Mouse (Mus musculus): ENCODE data around the gene Snx4.

Snx4 gene

DNA sequence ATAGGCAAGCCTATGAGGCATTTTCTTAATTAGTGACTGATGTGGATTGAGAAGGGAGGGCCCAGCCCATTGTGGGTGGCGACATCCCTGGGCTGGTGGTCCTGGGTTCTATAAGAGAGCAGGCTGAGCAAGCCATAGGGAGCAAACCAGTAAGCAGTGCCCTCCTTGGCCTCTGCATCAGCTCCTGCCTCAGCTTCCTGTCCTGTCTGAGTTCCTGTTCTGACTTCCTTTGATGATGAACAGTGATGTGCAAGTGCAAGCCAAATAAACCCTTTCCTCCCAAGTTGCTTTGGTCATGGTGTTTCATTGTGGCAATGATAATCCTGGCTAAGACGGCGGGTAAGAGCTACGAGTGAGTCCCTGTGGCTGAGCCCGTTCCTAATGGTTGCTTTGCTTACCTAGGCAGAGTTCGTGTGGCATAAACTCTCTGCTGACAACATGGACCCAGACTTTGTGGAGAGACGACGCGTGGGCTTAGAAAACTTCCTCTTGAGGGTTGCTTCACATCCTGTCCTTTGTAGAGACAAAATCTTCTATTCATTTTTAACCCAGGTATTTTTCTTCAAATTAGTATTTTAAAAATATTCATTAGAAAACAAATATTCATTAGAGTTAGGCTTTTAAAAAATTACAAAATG is 16.5 kb downstream of the Snx4 start:
- no peak for DNase-seq (ENCODE audit: low read depth, low spot score)

DNA sequence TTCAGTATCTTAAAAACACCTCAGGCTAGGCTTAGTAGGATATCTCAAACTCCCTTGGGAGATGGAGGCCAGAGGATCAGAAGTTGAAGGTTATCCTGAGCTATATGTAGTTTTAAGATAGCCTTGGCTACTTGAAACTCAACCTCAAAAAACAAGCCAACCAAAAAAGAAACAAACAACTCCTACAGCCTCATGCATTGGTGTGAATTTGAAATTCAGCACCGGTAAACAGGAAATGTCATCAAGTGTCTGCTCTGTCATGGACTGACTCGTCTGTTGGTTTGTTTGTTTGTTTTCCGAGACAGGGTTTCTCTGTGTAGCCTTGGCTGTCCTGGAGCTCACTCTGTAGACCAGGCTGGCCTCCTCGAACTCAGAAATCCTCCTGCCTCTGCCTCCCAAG is 20.6 kb downstream of the Snx4 start:
- no peak for DNase-seq (ENCODE audit: low read depth, low spot score)

DNA sequence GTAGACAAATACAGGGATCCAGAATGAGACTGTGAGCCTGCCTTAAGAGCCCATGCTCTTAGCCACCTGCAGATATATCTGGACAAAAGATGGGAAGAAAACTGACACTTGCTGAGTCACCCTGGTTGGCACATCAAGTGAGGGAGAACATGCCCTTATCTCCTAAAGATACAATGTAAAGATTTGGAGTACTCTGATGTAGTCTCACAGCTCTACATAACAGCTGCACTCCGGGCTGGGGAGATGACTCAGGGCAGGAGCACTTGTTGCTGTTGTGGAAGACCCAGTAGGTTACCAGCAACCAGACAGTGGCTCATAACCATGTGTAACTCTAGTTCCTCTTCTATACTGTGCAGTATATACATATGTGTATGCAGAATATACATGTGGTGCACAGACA is 31.8 kb downstream of the Snx4 start:
- DNase-seq (ENCODE audit: low read depth, low spot score) = no peak

DNA sequence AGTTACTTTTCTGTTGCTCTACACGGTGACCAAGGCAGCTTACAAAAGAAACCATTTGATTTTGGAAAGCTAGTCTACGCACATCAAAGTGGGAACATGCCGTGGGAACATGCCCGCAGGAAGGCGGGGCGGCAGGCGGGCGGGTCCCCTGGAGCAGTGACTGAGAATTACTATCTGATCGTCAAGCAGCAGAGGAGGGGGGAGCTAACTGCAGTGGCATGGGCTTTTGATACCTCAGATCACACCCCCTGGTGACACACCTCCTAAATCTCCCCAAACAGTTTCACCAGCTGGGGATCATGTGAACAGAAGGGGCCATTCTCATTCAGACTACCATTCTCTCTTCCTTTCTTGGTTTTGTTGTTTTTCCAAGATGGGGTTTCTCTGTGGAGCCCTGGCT is 37.3 kb downstream of the Snx4 start:
- DNase-seq (ENCODE audit: low read depth, low spot score) = peak; percentile 9

DNA sequence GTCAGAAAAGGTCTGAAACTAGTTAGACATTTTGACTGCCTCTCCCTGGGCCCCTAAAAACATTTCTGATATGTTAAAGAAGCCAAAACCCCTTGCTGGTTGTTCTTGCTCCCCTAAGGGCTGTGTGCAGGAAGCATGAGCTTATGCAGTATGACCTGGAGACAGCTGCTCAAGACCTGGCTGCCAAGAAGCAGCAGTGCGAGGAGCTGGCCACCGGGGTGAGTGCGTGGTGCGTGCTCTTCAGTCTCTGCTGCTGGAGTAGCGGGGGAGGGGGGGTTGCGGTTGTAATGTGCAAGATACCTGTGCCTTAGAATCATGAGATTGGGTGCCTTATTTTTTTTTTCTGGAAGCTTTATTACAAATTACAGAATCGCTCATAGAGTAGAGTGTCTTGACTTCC is 38.7 kb downstream of the Snx4 start:
- DNase-seq (ENCODE audit: low read depth, low spot score) = no peak

DNA sequence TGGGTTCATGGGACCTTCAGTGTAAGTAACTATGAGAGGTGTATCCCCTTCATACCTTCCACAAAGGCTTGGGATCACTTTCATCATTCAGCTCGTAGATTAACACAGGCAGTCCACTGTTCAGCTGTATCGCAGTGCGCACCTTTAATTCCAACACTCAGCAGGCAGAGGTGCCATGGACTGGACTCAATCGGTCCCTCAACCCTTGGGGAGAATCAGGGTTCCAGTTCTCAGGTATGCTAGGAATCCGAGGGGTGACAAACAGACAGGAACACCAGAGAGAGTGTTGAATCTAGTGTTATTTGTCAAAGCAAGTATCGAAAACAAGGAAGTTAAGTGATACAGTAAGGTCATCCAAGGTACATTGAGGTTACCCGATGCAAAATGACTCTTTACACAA is 41.0 kb downstream of the Snx4 start:
- no peak for DNase-seq (ENCODE audit: low read depth, low spot score)

DNA sequence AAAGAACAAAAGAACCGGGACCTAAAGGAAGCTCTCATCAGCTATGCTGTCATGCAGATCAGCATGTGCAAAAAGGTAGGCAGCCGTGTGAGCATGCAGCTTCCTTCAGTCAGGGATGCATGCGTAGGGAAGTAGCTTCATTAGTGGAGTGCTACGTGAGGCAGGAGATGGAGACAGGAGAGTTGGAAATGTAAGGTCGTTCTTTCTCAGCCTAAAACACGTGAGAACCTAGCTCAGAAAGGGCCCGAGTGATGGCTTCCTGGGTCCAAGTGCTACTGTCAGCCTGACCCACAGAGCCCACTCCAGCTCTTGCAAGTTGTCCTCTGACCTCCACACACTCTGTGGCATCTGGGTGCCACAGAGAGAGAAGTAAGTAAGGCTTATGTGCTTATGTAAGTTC is 43.4 kb downstream of the Snx4 start:
- DNase-seq (ENCODE audit: low read depth, low spot score) = no peak

DNA sequence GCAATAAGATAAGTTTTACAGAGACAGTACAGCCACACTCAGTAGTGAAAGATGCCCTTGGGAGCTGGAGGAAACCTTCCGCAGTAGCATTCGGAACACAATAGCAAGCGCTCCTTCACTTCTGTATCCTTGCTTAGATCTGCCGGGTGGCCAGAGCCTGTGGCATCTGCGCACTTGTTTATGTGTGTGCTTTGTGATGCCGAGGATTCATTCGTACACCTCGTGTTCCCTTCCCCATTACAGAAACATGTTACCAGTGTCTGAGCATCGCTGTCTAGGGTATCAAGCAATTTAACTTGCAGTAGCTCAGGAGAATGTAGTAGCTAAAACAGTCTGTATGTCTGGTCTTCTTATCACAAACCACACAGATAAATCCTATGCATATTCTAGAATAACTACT is 44.1 kb downstream of the Snx4 start:
- no peak for DNase-seq (ENCODE audit: low read depth, low spot score)

DNA sequence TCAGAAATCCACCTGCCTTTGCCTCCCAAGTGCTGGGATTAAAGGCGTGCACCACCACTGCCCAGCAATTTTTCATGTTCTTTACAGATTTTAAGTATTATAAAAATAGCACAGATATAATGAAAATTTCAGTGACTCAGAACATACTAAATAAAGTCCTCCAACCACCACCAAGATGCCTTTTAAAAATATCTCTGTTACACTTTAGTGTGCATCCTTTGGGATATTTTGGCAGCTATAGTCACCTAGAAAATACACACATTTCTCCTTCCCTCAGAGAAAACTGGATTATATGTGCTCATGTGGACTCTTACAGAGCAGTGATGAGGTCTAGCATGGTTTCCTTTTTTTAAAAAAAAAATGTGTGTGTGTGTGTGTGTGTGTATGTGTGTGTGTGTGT is 46.3 kb downstream of the Snx4 start:
- no peak for DNase-seq (ENCODE audit: low read depth, low spot score)

DNA sequence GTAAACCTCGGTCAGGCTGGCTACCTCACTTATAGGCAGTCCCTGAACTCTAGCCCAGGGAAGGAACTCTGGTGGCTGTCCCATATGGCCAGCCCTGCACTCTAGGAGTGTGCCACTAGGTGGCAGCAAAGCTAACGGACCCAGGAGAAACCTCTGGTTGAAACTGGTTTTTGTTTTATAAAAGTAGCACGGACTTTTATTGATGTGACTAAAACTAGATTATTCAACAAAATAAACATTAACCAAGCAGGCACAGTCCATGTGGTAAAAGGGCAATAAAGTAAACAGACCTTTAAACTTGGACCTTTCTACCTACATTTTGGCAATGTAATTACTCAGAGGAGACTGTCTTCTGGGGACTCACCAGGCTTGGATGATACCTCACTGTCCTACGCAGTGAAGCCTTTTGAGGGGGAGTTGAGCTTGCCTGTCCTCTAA is 55.4 kb downstream of the Snx4 start:
- DNase-seq (ENCODE audit: low read depth, low spot score) = no peak

DNA sequence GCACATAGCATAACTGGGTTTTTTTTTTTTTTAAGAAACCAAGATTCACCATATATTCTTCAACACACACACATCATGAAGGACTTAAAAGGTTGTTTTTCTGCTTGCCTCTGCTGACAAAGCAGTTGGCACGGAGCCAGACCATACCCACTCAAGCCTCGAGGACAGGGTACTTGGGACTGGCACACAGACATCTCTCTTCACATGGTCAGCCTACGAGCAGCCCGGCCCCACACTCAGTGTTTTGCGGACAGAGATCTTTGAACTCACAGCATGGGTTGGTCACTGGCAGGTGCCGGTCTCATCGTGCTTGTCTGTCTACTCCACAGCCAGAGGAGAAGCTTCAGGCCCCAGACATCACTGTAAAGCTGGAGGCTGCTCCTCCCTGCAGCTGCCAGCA is 56.5 kb downstream of the Snx4 start:
- no peak for DNase-seq (ENCODE audit: low read depth, low spot score)

DNA sequence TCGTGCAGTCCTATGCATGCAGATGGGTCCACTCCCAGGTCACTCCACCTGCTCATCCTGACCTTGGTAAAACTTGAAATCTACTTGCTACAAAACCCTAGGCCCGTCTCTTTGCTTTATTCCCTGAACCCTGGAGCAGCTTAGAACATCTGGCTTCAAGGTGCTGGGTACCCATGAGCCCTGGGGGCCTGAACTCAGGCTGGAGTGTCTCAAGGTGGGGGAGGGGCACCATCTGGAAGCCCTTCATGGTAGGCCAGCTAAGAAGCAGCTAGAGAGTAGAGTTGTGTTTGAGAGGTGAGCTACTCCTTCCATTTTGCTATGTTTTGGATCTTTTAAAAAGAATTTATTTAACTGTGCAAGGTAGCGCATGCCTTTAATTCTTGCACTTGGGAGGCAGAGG is 57.8 kb downstream of the Snx4 start:
- DNase-seq (ENCODE audit: low read depth, low spot score) = no peak

DNA sequence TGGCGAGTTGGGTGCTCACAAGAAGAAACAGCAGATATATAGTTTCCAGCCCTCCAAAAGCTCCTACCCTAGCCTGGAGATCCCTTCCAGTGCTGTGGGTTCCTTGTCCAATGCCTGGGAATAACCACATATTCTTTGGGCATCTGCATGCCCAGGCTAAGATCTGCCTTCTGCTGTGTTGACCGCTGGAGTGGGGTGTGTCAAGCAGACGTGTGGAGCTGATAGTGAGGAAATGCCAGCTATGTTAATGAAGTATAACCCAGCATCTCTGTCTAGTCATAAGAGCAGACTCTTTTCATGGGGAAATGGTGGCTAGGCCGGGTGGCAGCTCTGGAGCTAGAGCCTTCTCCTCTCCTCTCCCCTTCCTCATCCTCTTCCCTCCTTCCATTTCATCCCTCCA is 64.4 kb downstream of the Snx4 start:
- no peak for DNase-seq (ENCODE audit: low read depth, low spot score)

DNA sequence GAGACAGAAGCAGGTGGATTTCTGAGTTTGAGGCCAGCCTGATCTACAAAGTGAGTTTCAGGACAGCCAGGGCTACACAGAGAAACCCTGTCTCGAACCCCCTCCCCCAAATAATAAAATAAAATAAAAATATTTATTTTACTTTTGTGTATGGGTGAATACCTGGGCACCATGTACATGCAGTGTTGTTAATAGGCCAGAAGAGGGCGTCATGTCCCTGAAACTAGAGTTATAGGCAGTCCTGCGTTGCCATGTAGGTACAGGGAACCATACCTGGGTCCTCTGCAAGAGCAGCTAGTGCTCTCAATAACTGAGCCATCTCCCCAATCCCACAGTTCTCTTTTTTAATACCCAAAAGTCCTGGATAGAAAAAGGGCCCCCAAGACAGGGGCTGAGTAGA is 66.4 kb downstream of the Snx4 start:
- DNase-seq (ENCODE audit: low read depth, low spot score) = no peak

DNA sequence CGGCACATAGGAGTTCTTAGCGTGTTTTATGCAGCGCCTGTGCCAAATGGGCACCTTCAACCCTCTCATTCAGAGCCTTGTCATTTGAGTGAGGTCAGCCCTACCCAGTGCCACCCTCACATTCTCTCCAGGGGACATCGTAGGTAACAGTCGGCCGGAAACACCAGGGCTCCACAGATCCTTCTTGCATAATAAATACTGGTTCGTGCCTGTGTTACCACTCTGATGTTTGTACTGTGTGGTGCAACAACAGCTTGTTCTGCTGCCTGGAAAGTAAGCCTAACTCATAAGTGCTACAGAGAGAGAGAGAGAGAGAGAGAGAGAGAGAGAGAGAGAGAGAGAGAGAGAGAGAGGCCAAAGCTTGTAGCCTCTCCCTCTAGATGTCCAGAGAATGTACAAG is 66.8 kb downstream of the Snx4 start:
- DNase-seq (ENCODE audit: low read depth, low spot score) = no peak

DNA sequence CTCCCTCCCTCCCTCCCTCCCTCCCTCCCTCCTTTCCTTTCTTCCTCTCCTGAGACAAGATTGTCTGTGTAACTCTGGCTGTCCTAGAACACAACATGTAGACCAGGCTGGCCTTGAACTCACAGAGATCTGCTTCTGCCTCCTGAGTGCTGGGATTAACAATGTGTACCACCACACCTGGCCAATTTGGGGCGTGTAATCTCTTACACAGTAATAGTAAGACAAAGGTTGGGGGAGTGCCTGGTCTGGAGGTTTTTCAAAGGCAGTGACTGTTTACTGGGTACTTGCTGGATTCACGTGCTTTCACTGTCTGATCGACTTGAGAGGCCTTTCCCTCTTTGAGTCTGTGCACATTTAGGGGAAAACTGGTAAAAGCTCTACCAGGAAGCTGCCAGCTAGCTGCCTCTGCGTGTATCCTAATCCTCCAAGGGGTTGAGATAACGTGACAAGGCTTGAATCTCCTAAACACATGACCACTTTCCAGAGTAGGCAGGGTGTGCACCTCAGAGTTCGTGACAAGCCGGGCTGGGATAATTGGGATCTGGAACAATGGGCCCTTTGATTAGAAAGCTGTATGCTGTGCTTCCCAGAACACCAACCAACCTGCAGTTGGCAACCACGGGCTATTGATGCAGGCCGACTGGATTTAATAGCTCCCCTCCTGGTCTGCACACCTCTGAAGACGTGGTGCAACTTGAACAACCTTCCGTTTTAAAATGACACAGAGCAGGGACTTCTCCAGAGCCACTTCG is 74.6 kb downstream of the Snx4 start:
- DNase-seq (ENCODE audit: low read depth, low spot score) = no peak

DNA sequence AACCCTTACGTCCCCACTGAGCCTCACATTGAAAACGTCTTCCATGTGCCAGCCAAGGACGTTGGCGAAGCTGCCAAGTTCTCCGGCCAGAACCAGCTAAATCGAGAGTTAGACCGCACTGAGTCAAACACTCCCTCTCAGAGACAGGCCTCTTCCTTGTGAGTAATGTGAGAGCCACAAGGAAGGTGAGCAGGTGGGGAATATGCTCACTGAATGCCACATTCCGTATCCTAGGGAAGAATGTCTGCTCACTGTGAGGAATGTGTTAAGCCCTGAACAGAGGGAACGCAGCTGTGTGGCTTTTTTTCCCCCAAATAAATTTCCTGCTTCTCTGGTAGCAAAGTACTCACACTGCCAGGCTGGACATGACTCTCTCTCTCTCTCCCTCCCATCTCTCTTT is 75.3 kb downstream of the Snx4 start:
- no peak for DNase-seq (ENCODE audit: low read depth, low spot score)

DNA sequence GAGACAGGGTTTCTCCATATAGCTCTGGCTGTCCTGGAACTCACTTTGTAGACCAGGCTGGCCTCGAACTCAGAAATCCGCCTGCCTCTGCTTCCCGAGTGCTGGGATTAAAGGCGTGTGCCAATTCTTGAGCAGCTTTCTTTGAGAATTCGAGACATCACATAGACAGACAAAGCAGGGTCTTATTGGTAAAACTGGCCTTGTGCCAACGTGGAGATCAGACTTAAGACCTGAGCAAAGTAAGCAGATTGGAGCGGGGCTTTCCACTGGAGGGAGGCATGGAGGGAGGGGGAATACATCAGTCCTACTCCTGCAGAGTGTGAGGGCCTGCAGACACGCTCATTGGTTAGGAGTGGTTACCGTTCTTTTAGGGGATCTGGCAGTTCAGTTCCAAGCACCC is 75.9 kb downstream of the Snx4 start:
- DNase-seq (ENCODE audit: low read depth, low spot score) = no peak

DNA sequence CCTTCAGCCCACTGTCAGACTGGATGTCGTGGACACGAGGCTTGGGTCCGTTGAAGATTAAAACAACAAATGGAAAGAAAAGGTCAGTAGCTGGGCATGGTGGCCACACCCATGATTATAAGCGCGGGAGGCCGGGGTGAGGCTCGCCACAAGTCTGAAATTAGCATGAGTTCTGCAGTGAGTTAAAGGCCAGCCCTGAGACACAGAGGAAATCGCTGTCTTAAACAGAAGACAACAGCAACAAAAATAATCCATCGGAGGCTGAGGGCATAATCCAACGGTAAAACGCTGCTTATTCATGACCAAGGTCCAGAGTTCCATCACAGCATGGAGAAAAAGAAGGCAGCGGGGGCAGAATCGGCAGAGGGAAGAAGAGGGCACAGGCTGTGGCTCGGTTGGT is 81.8 kb downstream of the Snx4 start:
- DNase-seq (ENCODE audit: low read depth, low spot score) = no peak

DNA sequence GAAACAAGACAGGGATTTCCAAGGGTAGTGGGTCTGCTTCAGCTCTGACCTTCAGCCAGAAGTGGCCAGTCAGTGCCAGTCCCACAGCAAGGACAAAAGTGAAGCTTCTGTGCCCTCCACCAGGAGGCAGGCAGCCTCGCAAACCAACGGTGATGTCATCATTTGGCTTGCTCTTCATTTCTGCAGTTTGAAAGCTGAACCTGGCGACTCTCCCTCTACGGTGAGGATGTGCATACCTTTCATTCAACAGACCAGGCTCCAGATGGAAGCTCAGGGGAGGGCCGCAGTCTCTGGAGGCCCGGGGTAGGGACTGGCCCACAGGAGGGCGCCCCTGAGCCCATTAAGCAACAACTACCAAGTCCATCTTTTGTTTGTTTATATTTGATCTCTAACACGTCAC is 85.9 kb downstream of the Snx4 start:
- peak; percentile 65 for DNase-seq (ENCODE audit: low read depth, low spot score)

DNA sequence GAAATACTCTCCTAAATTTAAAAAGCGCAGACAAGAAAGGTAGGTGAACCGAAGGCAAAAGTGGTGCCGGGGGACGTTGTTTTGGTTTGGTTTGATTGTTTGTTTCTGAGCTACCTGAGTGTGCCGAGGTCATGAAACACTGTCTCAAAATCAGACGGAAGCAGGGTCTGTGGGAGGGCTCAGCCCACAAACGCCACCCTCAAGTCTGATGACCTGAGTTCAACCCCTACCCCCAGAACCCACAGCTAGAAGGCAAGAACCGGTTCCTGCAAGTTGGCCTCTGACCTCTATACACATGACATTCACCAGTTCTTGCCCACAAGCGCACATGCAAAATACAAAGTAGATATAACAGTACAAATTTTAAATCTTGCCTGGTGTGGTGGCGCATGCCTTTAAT is 86.4 kb downstream of the Snx4 start:
- no peak for DNase-seq (ENCODE audit: low read depth, low spot score)

DNA sequence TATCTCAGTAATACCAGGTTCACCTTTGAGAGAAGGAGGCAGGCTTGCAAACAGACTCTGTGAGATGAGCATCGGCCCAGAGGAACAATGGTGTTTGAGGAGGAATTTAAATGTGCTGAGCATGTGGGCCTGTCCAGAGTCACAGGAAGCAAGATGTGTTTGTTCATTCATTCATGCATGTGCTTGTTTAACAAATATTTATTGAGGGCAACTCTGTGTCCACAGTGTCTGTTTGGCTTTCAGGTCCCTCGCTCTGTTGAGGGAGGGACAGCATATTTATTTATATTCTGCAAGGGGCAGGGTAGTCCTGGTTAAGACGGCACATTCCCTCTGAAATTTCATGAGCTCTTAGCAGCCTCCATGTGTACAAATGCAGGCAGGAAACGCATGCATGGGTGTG is 87.2 kb downstream of the Snx4 start:
- no peak for DNase-seq (ENCODE audit: low read depth, low spot score)

DNA sequence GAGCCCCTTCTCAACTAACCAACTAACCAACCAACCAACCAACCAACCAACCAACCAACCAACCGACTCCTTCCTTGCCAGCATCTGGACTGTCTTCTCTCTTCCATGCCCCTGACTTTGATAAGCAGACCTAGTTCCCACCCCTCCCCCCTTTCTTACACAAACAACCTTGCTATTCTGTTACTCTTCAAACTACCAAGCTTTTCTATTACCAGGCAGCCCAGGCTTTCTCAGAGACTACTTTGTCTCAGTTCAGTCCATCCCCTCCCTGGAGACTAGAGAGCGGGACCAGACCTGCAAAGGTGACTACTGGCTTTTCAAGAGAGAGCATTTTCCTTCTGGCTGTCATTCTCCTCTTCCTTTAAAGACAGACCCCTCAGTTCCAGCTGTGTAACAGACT is 88.2 kb downstream of the Snx4 start:
- DNase-seq (ENCODE audit: low read depth, low spot score) = no peak

DNA sequence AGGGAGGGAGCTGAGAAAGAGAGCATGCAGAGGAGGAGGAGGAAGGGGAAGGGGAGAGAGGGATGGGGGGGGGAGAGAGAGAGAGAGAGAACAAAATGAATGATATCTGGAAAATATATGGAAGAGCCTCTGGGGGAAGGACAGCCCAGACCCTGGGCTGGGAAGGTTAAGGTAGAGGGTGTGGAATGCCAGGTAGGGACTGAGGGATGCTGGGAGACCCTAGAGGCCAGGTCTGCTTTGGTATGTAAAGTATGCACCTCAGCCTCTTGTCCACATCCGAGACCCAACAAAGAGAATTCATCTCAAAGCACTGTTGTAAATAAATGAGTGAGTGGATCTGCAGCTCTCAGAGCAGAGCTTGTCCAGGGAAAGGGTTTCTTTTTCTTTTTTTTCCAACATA is 91.1 kb downstream of the Snx4 start:
- no peak for DNase-seq (ENCODE audit: low read depth, low spot score)

All from WW6 (cell line).